Mouse (Mus musculus): ENCODE results near the gene Sema6d. TPM values are rescaled to one million over a fixed set of nuclear protein-coding genes. Genes with fewer than 3 reads are reported as not detected.

The Sema6d gene
- polyA plus RNA-seq, 1 experiment from 2014 or later, result 8.3 TPM

DNA sequence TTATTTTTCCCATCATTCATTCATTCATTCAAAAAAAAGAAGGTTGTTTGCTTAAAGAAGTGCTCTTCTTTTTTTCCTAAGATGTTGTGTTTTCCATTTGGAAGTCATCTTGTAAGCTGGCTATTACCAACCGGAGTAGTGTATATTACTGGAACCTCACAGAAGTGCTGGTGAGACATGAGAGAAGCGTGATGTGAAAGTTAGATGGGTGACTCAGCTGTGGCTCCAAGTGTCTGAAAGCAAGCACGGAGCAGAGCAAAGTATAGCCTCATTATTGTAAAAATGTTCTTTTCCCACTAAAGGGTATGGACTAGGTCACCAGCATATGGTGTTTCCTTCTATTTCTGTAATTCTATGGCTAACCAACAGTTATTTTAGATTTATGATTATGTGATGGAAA lies 340.9 kb downstream of the Sema6d start:
- H3K4me3 ChIP-seq, result no peak overlapping the region
- no peak for DNase-seq (ENCODE audit: low spot score)
- no peaks in the 10 kb centered on the region for H3K9me3 ChIP-seq
- no peaks in the 10 kb centered on the region for H3K36me3 ChIP-seq (replicated peaks)
- WGBS, result 91% methylated on average over 3 of the region's 3 CpGs
- H3K4me1 ChIP-seq, result 0 out of 2 replicates have a peak, but pooled peaks cover 3% of the 10 kb centered on the region
- H3K27me3 ChIP-seq (replicated peaks; ENCODE audit: low read depth, poor library complexity, severe bottlenecking), result no peaks in the 10 kb centered on the region
- H3K27ac ChIP-seq (replicated peaks), result no peak overlapping the region

DNA sequence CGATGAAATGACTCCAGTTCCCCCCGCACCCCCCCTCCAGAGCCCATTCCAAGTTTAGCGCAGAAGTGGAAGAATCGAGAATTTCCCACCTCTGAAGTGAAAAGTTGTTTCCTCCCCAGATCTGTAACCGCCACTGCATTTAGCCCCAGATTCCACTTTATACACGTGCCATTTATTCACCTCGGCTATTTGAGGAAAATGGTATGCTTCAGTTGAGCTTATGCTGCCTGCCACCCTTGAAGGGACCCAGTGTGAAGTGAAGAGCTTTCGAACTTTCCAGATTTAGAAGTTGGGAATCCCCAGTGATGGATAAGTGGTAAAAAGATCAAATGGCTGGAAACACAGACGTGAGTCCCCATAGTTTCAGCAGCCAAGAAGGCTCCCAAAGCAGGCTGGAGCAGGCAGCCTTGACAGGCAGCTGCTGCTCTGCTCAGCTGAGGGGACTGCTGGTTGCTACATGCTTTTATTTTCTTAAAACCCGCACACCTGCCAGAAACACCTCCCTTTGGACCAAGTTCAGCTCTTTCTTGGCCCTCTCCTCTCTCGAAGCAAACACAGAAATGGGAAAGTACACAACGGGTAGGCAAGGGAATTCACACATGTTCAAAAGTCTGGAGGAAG lies 345.7 kb downstream of the Sema6d start:
- Histone ChIP-seq H3K27ac (replicated peaks) (no peak overlapping the region), H3K4me3 (no peak overlapping the region), H3K36me3 (replicated peaks) (no peaks in the 10 kb centered on the region), H3K27me3 (replicated peaks; ENCODE audit: low read depth, poor library complexity, severe bottlenecking) (no peaks in the 10 kb centered on the region), H3K4me1 (peaks cover 7% of the 10 kb centered on the region), H3K9me3 (no peaks in the 10 kb centered on the region)
- WGBS, result 85% methylated on average over 12 of the region's 12 CpGs
- no peak for DNase-seq (ENCODE audit: low spot score)

DNA sequence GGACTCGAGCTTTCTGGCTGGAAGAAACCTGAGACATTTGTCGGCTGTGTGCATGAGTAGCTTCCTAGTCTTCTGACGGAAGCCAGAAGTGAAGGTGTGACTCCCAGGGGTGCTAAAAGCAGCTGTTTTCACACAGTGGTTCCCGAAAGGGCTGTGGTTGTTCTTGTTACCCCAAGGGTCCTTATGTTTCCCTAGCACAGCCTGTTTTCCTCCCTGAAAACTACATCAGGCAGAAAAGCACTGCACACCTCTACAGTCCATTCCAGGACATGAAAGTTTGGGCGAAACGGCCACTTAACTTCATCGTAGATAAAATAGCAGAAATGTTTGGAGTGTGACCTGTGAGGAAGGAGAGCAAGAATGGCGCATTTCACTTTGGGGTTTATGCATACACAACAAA lies 346.9 kb downstream of the Sema6d start:
- no peak overlapping the region for H3K27ac ChIP-seq (replicated peaks)
- H3K36me3 ChIP-seq (replicated peaks), result no peaks in the 10 kb centered on the region
- peaks cover 7% of the 10 kb centered on the region for H3K4me1 ChIP-seq
- WGBS, result 72% methylated on average over 8 of the region's 8 CpGs
- H3K9me3 ChIP-seq, result no peaks in the 10 kb centered on the region
- no peak for DNase-seq (ENCODE audit: low spot score)
- H3K4me3 ChIP-seq, result no peak overlapping the region
- no peaks in the 10 kb centered on the region for H3K27me3 ChIP-seq (replicated peaks; ENCODE audit: low read depth, poor library complexity, severe bottlenecking)

DNA sequence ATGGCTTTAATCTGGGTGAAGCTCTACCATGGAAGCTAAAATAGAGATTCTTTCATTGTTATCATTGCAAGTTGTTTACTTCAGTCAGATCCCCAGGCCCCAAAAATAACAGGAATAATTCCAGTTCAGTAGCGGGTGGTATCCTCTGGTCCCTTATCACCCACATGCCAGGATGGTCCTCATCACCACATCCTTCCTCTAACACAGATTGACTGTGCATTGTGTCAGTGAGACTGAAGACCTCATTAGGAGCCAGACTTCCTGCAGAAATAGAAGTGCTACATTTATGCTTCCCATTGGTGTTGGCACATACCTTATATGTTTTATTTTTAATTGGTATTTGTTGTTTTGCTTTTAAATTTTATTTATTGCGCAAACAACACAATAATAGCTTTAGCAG lies 354.4 kb downstream of the Sema6d start:
- Histone ChIP-seq H3K4me1 (no peaks in the 10 kb centered on the region), H3K4me3 (no peak overlapping the region), H3K27ac (replicated peaks) (no peak overlapping the region), H3K9me3 (no peaks in the 10 kb centered on the region), H3K36me3 (replicated peaks) (no peaks in the 10 kb centered on the region), H3K27me3 (replicated peaks; ENCODE audit: low read depth, poor library complexity, severe bottlenecking) (no peaks in the 10 kb centered on the region)
- DNase-seq (ENCODE audit: low spot score), result no peak
- WGBS, result 90% methylated on average over 2 of the region's 2 CpGs

DNA sequence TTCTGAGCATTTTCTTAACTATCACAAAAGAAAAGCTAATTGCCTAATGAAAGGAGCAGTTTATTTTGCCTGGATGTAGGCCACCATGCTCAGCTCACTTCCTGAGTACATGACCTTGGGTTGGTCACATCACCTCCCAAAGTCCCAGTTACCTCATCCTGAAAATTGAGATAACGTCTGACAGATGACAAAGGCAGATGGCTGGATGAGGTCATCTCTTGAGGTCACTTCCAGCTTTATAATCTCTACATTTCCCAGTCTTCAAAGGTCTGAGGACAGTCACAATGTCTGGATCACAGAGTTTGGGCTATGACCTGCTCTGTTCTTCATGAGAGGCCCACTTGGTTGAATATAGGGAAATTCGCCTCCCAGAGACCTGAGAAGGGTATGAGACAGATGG lies 366.1 kb downstream of the Sema6d start:
- no peaks in the 10 kb centered on the region for H3K27me3 ChIP-seq (replicated peaks; ENCODE audit: low read depth, poor library complexity, severe bottlenecking)
- no peaks in the 10 kb centered on the region for H3K9me3 ChIP-seq
- H3K36me3 ChIP-seq (replicated peaks), result no peaks in the 10 kb centered on the region
- no peak for DNase-seq (ENCODE audit: low spot score)
- no peak overlapping the region for H3K27ac ChIP-seq (replicated peaks)
- 66% methylated on average over 2 of the region's 2 CpGs for WGBS
- H3K4me1 ChIP-seq, result peaks cover 11% of the 10 kb centered on the region
- H3K4me3 ChIP-seq, result no peak overlapping the region

DNA sequence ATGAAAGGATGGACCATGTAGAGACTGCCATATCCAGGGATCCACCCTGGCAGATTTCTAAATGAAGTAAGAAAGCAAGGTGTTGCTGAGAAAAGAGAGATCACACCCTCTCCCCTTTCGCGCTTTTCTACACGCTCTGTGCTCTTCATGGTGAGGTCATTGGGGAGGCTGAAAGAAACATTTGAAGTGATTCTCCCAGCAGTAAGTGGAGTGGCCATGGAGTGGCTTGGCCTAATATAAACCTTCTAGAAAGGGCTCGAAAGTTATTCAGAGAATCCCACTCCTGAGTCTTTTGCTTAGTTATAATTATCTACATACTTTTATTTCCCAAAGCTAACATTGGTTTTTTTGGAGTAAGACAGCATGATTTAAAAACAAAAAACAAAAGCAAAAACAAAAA lies 367.2 kb downstream of the Sema6d start:
- peaks cover 17% of the 10 kb centered on the region for H3K4me1 ChIP-seq
- 93% methylated on average over 4 of the region's 4 CpGs for WGBS
- no peaks in the 10 kb centered on the region for H3K27me3 ChIP-seq (replicated peaks; ENCODE audit: low read depth, poor library complexity, severe bottlenecking)
- no peak overlapping the region for H3K4me3 ChIP-seq
- H3K9me3 ChIP-seq, result no peaks in the 10 kb centered on the region
- no peaks in the 10 kb centered on the region for H3K36me3 ChIP-seq (replicated peaks)
- no peak for DNase-seq (ENCODE audit: low spot score)
- H3K27ac ChIP-seq (replicated peaks), result no peak overlapping the region

DNA sequence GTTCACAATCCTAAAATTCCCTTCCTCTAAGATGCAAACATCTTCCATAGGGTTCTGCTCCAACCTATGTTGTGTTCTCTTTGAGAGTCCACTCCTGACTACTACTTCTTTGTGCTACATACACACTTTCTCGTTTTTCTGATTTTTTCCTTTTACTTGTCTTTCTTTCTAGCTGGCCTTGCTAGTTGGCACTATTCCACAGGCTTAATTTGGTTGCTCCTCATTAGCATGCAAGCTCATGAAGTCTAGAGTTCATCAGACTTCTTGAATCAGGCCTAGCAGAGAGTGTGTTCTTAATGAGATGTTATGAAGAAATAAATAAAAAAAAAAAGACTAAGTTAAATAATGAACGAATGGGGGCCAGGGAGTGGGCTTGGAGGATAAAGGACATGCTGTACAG lies 368.3 kb downstream of the Sema6d start:
- DNase-seq (ENCODE audit: low spot score), result no peak

DNA sequence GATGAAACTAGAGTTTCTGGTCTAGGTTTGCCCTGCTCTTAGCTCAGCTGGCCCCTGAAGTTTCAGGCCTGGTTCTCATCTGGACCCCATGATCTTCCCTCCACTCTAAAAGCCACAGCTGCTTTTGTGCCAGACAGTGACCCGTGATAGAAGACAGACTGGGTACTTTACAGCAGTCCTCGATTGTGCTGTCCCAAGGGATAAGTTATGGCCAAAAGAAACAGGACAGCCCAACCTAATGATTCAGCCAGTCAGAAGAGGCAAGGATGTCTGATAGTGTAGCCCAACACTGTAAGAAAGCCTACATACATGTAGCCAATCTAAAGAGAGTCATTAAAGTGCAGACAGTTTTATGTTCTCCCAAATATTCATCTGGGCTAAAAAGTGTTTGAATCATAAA lies 371.2 kb downstream of the Sema6d start:
- Histone ChIP-seq H3K9me3 (no peaks in the 10 kb centered on the region), H3K4me3 (no peak overlapping the region), H3K36me3 (replicated peaks) (no peaks in the 10 kb centered on the region), H3K27ac (replicated peaks) (no peak overlapping the region), H3K27me3 (replicated peaks; ENCODE audit: low read depth, poor library complexity, severe bottlenecking) (no peaks in the 10 kb centered on the region), H3K4me1 (peaks cover 13% of the 10 kb centered on the region)
- WGBS, result 57% methylated on average over 2 of the region's 2 CpGs
- no peak for DNase-seq (ENCODE audit: low spot score)

More for the DNA sequence above, 368.3 kb downstream of the Sema6d start:
- H3K36me3 ChIP-seq (replicated peaks), result no peaks in the 10 kb centered on the region
- no peak overlapping the region for H3K27ac ChIP-seq (replicated peaks)
- peaks cover 16% of the 10 kb centered on the region for H3K4me1 ChIP-seq
- WGBS, result 80% methylated on average over 2 of the region's 2 CpGs
- H3K9me3 ChIP-seq, result no peaks in the 10 kb centered on the region
- no peak overlapping the region for H3K4me3 ChIP-seq
- H3K27me3 ChIP-seq (replicated peaks; ENCODE audit: low read depth, poor library complexity, severe bottlenecking), result no peaks in the 10 kb centered on the region

DNA sequence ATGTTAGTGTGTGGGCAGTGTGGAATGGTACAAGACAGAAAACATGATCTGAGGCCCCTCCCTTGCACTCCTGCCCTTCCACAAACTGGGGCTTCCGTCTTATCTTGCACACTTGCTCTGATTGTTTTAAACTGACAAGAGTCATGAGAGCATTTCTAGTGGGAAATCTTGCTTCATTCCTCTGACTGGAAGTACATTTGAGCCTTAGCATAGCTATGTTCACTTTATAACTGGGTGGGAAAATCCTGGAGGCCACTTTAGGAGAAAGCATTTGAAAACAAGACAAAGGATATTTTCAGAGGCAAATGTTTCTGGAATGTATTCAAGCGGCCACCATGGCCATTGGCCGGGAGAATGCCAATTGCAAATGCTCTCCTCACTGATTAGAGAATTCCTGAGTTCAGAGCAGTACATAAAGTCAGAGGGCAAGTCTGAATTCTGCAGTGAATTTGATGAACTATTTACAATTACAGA lies 371.6 kb downstream of the Sema6d start:
- WGBS, result 72% methylated on average over 3 of the region's 3 CpGs
- H3K27ac ChIP-seq (replicated peaks), result no peak overlapping the region
- H3K36me3 ChIP-seq (replicated peaks), result no peaks in the 10 kb centered on the region
- H3K9me3 ChIP-seq, result no peaks in the 10 kb centered on the region
- no peaks in the 10 kb centered on the region for H3K27me3 ChIP-seq (replicated peaks; ENCODE audit: low read depth, poor library complexity, severe bottlenecking)
- H3K4me1 ChIP-seq, result peaks cover 13% of the 10 kb centered on the region
- H3K4me3 ChIP-seq, result no peak overlapping the region
- DNase-seq (ENCODE audit: low spot score), result no peak

DNA sequence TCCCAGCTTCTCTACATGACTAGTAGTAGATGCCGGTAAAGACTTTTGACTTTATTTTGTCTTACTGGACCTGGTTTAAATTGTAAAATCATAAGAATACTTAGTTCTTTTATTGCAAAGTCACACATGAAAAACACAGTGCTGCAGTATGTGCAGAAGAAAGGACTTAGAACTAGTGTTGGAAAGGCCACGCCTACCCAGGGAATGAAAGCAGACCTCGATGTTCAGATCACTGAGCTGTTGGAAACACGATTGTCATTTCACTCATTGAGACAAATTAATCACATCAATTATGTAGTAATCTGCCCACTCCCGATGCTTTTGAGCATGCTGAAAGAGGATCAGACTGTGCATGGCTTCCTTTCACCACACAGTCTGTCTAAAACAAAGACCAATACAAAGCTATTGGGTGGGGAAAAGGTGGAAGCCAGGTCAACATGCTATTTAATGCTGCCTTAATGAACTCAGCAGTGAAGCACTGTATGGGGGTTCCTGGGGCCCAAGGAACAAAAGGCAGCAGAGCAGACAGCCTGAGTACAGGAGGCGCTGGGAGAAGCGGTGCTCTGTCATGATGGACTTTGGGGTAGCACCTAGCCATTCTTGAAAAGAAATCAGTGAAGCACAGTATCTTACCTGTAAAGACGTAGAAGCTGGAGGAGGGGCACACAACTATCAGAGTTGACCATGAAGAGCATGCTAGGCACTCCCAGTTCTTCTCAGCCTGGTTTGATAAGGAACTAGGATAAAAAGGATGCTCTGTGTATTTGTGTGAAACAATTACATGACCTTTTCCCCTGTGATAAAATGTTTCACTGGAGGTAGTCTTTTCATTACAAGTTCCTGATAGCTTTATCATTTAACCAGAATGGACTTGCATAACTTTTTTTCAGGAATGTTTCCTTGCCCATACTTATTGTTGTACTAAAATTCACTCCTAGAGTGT lies 375.5 kb downstream of the Sema6d start:
- H3K36me3 ChIP-seq (replicated peaks), result no peaks in the 10 kb centered on the region
- H3K27me3 ChIP-seq (replicated peaks; ENCODE audit: low read depth, poor library complexity, severe bottlenecking), result no peaks in the 10 kb centered on the region
- H3K9me3 ChIP-seq, result no peaks in the 10 kb centered on the region
- H3K4me3 ChIP-seq, result no peak overlapping the region
- H3K4me1 ChIP-seq, result peaks cover 12% of the 10 kb centered on the region
- no peak overlapping the region for H3K27ac ChIP-seq (replicated peaks)
- DNase-seq (ENCODE audit: low spot score), result no peak
- 71% methylated on average over 8 of the region's 8 CpGs for WGBS

DNA sequence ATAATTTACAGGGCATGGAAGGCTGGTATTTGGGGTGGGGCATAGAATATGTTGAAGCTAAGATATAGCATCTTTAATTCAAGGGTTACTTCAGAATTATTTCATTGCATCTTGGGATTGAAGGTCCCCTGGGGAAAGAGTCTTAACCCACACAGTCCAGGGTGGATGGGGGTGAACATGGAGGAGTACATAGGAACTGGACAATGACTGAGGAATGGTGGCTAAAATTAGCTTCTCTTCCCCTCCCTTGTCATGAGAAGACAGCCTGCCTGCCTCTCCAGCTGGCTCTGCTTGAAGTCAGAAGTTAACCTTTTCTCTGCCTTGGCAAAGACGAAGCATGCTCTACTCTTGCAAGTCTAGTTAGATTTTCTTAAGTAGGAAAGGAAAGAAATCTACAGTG lies 377.7 kb downstream of the Sema6d start:
- Histone ChIP-seq H3K27ac (replicated peaks) (no peak overlapping the region), H3K4me1 (no peaks in the 10 kb centered on the region), H3K36me3 (replicated peaks) (no peaks in the 10 kb centered on the region), H3K27me3 (replicated peaks; ENCODE audit: low read depth, poor library complexity, severe bottlenecking) (no peaks in the 10 kb centered on the region), H3K9me3 (no peaks in the 10 kb centered on the region), H3K4me3 (no peak overlapping the region)
- DNase-seq (ENCODE audit: low spot score), result no peak
- 86% methylated on average over 1 of the region's 1 CpGs for WGBS

DNA sequence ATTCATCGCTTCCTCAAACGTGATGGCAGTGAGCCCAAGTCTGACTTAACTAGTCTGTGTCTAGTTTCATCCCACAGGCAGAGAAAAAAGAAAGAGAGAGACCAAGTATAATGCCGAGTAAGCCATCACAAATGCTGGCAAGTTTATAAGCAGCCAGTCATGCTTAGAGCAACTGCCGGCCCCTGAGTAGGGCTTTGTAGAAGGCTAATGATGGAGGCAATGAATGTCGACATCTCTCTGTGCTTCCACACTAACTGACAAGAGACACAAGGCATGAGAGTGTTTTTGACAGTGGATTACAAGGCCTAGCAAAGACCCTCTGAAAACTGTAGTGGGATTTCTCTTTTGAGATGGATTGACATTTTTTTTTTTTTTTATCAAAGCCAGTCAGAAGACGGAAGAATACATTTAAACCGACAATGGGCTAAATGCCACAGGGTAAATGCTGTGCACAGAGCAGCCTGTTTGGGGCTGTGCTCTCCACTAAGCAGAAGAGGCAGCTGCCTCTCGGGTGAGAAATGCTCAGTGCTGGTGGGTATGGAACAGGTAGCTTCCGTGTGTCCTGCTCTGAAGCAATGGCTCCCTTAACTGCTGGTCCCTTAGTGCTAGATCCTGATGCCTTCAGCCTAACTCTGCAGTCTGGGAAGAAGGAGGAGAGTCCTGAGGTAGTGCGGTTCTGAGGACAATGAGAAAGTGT lies 380.7 kb downstream of the Sema6d start:
- Histone ChIP-seq H3K36me3 (replicated peaks) (no peaks in the 10 kb centered on the region), H3K4me1 (no peaks in the 10 kb centered on the region), H3K4me3 (no peak overlapping the region), H3K27me3 (replicated peaks; ENCODE audit: low read depth, poor library complexity, severe bottlenecking) (no peaks in the 10 kb centered on the region), H3K27ac (replicated peaks) (no peak overlapping the region), H3K9me3 (no peaks in the 10 kb centered on the region)
- DNase-seq (ENCODE audit: low spot score), result no peak
- WGBS, result 77% methylated on average over 10 of the region's 10 CpGs
